Mouse (Mus musculus) CD4-positive, CD25-positive, alpha-beta regulatory T cell, adult 4 months (primary cell): ENCODE results near the gene Rab42. TPM values are rescaled to one million over a fixed set of nuclear protein-coding genes. Genes with fewer than 3 reads are reported as not detected.
A peak's percentile ranks its signal among the peaks of the same experiment; 100 is the strongest.
"Not testable (repeated sequence)": the region's sequence is repeated elsewhere in the genome, so short reads cannot be mapped to it uniquely, and the experiment has no call there.

Experiments
- ATAC-seq: one replicate; pipeline ENCODE4 v1.8.0; 2017
- polyA plus RNA-seq, 2 experiments: library from polyadenylated mRNA; unstranded; fragments of 100-300 nt; shearing (Covaris generic); gene quantifications; one replicate each; pipeline ENCODE4 v1.2.1; 2017

Gene Rab42
- polyA plus RNA-seq, 2 experiments from 2014 or later = 1.0 TPM; not detected in 1

- no peak for ATAC-seq
These were observed 8.0 kb upstream of the Rab42 start for GRCm38 (mm10) chr4:132311209-132311608.

GRCm38 (mm10) chr4:132309849-132310472 is 6.8 kb upstream of the Rab42 start:
- peak; percentile 49 for ATAC-seq

- ATAC-seq = peak; percentile 21
These were observed 6.1 kb upstream of the Rab42 start for GRCm38 (mm10) chr4:132309140-132309848.

GRCm38 (mm10) chr4:132308437-132309139 is 5.4 kb upstream of the Rab42 start:
- ATAC-seq = peak; percentile 91

GRCm38 (mm10) chr4:132306004-132306403 is 2.8 kb upstream of the Rab42 start:
- ATAC-seq = no peak

- no peak for ATAC-seq
These were observed 2.1 kb upstream of the Rab42 start for GRCm38 (mm10) chr4:132305276-132305675.

- not testable (repeated sequence) for ATAC-seq
These were observed 299 bp upstream of the Rab42 start for GRCm38 (mm10) chr4:132303484-132303883.

- peak; percentile 46 for ATAC-seq
These were observed 933 bp downstream of the Rab42 start for GRCm38 (mm10) chr4:132301965-132302938.

- ATAC-seq = no peak
These were observed 1.7 kb downstream of the Rab42 start for GRCm38 (mm10) chr4:132301486-132301885.

GRCm38 (mm10) chr4:132299849-132300248 is 3.3 kb downstream of the Rab42 start:
- ATAC-seq = no peak

GRCm38 (mm10) chr4:132295696-132296390 is 7.3 kb downstream of the Rab42 start:
- no peak for ATAC-seq

- no peak for ATAC-seq
These were observed 9.4 kb downstream of the Rab42 start for GRCm38 (mm10) chr4:132293682-132294240.

GRCm38 (mm10) chr4:132292988-132293387 is 10.2 kb downstream of the Rab42 start:
- ATAC-seq = no peak

- no peak for ATAC-seq
These were observed 11.4 kb downstream of the Rab42 start for GRCm38 (mm10) chr4:132291624-132292335.

- no peak for ATAC-seq
These were observed 12.1 kb downstream of the Rab42 start for GRCm38 (mm10) chr4:132291056-132291455.

- not testable (repeated sequence) for ATAC-seq
These were observed 14.3 kb downstream of the Rab42 start for GRCm38 (mm10) chr4:132288840-132289239.

GRCm38 (mm10) chr4:132275949-132276348 is 27.2 kb downstream of the Rab42 start:
- ATAC-seq = no peak

GRCm38 (mm10) chr4:132274156-132274862 is 28.9 kb downstream of the Rab42 start, which contains the start of gene Taf12:
Taf12 (plus strand) TSS chr4:132274375.
- peak; percentile 73 for ATAC-seq

GRCm38 (mm10) chr4:132273166-132273565 is 30.0 kb downstream of the Rab42 start:
- no peak for ATAC-seq
